Mouse (Mus musculus) midbrain, postnatal 0 days (tissue): ENCODE data around the gene Cep250. TPM values are rescaled to one million over a fixed set of nuclear protein-coding genes. Genes with fewer than 3 reads are reported as not detected.

ENCODE experiments used
- ATAC-seq: fragments of 200-750 bp; cut with Nextera tagmentation; 2 replicates; pipeline ENCODE4 v1.8.0; 2017; ENCODE audit warnings: moderate number of reproducible peaks, mild to moderate bottlenecking, moderate TSS enrichment, moderate library complexity; ENCODE audit not compliant: low FRiP score
- DNase-seq: peaks from one replicate; pipeline ENCODE4 v3.0.0-alpha.2; 2015; ENCODE audit warnings: low spot score
- H3K27ac ChIP-seq: fragments of 300-500 bp; sonication (generic); 2 replicates; pipeline ENCODE4 v1.5.1; 2014; ENCODE audit warnings: low read depth, mild to moderate bottlenecking, low read length, mixed read lengths
- H3K27me3 ChIP-seq: fragments of 300-500 bp; sonication (generic); 2 replicates; pipeline ENCODE4 v1.6.1; 2014; ENCODE audit warnings: low read length, control low read depth, mixed read lengths; ENCODE audit not compliant: insufficient read depth
- H3K36me3 ChIP-seq: fragments of 300-500 bp; sonication (generic); 2 replicates; pipeline ENCODE4 v1.6.1; 2014; ENCODE audit warnings: low read length, control low read depth, mixed read lengths; ENCODE audit not compliant: insufficient read depth
- H3K4me1 ChIP-seq: fragments of 300-500 bp; sonication (generic); 2 replicates; pipeline ENCODE4 v1.6.1; 2014; ENCODE audit warnings: mild to moderate bottlenecking, control low read depth, antibody characterized with exemption, low read length, mixed read lengths; ENCODE audit not compliant: insufficient read depth
- H3K4me2 ChIP-seq: fragments of 300-500 bp; sonication (generic); 2 replicates; pipeline ENCODE4 v1.6.1; 2014; ENCODE audit warnings: low read depth, mild to moderate bottlenecking, low read length, mixed read lengths; ENCODE audit not compliant: poor library complexity, severe bottlenecking
- H3K4me3 ChIP-seq: fragments of 300-500 bp; sonication (generic); 2 replicates; pipeline ENCODE4 v1.5.1; 2014; ENCODE audit warnings: low read depth, mild to moderate bottlenecking, low read length, moderate library complexity
- H3K9ac ChIP-seq: fragments of 300-500 bp; sonication (generic); replicated peaks from 2 replicates; pipeline ENCODE4 v1.6.1; 2014; ENCODE audit warnings: mild to moderate bottlenecking, low read length, moderate library complexity, mixed read lengths; ENCODE audit not compliant: poor library complexity, severe bottlenecking
- H3K9me3 ChIP-seq: fragments of 300-500 bp; sonication (generic); 2 replicates; pipeline ENCODE4 v1.6.1; 2016; ENCODE audit warnings: low read length, control low read depth
- CTCF ChIP-seq: IDR thresholded peaks from 2 replicates; pipeline ENCODE4 v1.5.1; 2016; ENCODE audit warnings: antibody characterized with exemption, mild to moderate bottlenecking
- WGBS: fragments of 180-500 bp; shearing (Covaris S2); extraction: QIAGEN DNeasy Blood & Tissue Kit; methylation state at CpG from one replicate; pipeline ENCODE4 v1.1.7; 2014; 5-methylcytosine and 5-hydroxymethylcytosine counted together
- polyA plus RNA-seq: library from polyadenylated mRNA; unstranded; fragments of >200 nt; fragmentation: Nextera tagmentation; extraction: Ambion mirVana; gene quantifications from 2 replicates; pipeline ENCODE4 v1.2.1, GENCODE M21; 2015
- total RNA-seq: library from RNA; depleted of rRNA; stranded (reverse); fragments of >200 nt; gene quantifications from 2 replicates; pipeline ENCODE4 v1.2.3, GENCODE M21; 2014

Cep250 gene
- total and polyA plus RNA-seq, 2 experiments from 2014 or later = 10.1 to 14.1 TPM

DNA sequence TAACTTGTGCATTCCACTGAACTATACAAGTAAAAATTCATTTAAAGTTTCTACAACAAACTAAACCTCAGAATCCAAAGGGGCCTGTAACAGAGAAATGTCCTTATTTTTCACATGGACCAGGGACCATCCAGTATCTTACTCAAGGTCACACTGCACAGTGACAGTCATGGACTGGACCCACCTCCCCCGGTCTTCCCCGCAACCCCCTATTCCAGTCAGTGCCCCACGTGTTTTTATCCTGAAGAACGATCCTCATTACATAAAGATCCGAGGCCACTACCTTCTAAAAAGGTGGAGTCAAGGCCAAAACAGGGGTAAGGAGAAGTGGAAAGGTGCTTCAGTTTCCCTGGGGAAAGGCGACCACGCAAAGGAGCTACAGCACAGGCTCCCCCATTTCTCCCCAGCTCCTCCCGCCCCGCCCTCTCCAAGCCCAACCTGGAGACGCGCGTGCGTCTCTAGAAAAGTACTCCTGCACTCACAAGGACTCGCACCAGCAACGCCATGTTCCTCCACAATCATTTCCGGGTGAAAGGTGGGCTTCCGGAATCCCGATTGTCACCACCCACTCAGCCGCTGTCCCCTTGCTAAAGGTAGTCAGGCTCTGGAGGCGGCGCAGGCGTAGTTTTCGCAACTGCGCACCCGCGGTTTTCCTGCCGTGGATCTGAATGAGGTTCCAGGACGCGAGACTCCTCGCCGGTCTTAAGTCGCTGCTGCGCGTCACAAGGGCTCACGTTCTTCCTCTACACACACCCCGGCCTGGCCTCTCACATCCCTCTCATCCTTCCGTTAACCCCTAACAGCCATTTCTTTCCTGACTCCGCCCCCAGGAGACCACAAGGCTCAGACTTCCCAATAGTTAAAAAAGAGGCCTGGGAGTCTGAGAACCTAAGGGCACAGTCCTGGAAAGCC lies 26.5 kb upstream of the Cep250 start, which contains the start of gene Uqcc1:
Uqcc1 (minus strand) TSS at position 780 of the 912 bp plus-strand sequence.
- peak within 1 kb of the TSS; percentile 85 for H3K27ac ChIP-seq
- peak within 1 kb of the TSS; percentile 57 for H3K9ac ChIP-seq
- ATAC-seq (peak; percentile 96), DNase-seq (peak; percentile 98)
- H3K4me1 ChIP-seq = peaks cover 7% of the 10 kb centered on the region; the same call in 1 of the 2 replicates
- H3K4me2 ChIP-seq = peak within 1 kb of the TSS; percentile 59
- TF ChIP-seq CTCF = no peak
- no peaks in the 10 kb centered on the region for H3K27me3 ChIP-seq
- H3K4me3 ChIP-seq = peak within 1 kb of the TSS; percentile 51
- WGBS = under 1% methylated on average over 38 of the region's 38 CpGs
- no peaks in the 10 kb centered on the region for H3K36me3 ChIP-seq
- no peaks in the 10 kb centered on the region for H3K9me3 ChIP-seq

DNA sequence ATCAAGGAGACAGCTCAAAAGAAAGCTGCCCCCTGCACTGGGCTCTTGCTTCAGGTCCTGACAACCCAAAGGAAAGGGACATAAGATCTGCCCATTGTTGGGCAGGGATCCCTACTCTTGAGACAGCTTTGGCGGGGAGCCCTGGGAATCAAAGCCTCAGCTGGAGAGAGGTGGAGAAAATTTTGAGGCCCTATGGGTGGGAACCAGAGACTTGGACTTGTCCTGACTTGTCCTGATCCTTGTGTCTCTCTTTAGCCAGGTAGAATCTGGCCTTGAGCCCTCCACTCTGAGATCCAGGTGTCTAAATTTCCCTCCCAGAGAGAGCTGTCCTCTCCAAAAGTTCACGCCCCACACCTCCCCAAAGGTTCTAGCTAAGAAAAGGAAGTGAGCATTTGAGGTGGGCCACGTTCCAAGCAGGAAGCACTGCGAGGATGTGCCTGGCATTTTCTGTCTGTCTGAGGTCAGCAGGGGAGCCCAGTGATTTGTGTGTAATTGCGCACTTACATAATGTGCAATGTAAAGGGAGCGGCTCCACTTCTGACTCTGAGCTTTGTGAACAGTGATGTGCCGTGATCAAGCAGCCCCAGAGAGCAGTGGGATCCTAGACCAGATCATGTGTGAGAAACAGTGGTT lies 16.2 kb upstream of the Cep250 start:
- no peak overlapping the region for H3K4me2 ChIP-seq
- H3K4me3 ChIP-seq = no peak overlapping the region
- no peak for TF ChIP-seq CTCF
- H3K4me1 ChIP-seq = peaks cover 3% of the 10 kb centered on the region; the same call in 1 of the 2 replicates
- no peak for DNase-seq
- no peaks in the 10 kb centered on the region for H3K9me3 ChIP-seq
- H3K27me3 ChIP-seq = no peaks in the 10 kb centered on the region
- no peak overlapping the region for H3K9ac ChIP-seq
- no peak overlapping the region for H3K27ac ChIP-seq
- no peak for ATAC-seq
- no peaks in the 10 kb centered on the region for H3K36me3 ChIP-seq
- 78% methylated on average over 7 of the region's 7 CpGs for WGBS

DNA sequence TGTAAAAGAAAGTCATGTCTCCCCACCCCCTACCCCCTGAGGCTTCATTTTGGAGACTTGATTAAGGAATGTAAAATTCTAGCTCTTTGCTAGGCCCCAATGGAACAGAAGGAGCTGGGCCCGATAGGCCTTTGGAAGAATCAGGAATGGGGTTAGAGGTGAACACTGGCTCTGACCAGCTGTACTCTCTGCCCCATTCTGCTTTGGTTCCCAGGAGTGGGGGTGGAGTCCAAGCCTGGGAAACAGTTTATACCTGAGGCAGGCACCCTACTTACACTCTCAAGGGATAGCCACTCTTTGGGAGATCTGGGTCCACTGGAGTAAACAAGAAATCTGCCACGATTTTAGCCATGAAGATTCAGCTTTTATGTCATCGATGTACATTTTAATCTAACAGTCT lies 15.6 kb upstream of the Cep250 start, which contains the start of gene Gm15557:
Gm15557 (plus strand) TSS at position 48 of the 400 bp plus-strand sequence.
- H3K36me3 ChIP-seq = no peaks in the 10 kb centered on the region
- no peak for DNase-seq
- no peak within 1 kb of the TSS for H3K4me2 ChIP-seq
- no peak for TF ChIP-seq CTCF
- H3K4me1 ChIP-seq = peaks cover 3% of the 10 kb centered on the region; the same call in 1 of the 2 replicates
- H3K9ac ChIP-seq = no peak within 1 kb of the TSS
- no peaks in the 10 kb centered on the region for H3K9me3 ChIP-seq
- no peak for ATAC-seq
- no peak within 1 kb of the TSS for H3K4me3 ChIP-seq
- no peak within 1 kb of the TSS for H3K27ac ChIP-seq
- H3K27me3 ChIP-seq = no peaks in the 10 kb centered on the region
- WGBS = 88% methylated on average over 3 of the region's 3 CpGs

DNA sequence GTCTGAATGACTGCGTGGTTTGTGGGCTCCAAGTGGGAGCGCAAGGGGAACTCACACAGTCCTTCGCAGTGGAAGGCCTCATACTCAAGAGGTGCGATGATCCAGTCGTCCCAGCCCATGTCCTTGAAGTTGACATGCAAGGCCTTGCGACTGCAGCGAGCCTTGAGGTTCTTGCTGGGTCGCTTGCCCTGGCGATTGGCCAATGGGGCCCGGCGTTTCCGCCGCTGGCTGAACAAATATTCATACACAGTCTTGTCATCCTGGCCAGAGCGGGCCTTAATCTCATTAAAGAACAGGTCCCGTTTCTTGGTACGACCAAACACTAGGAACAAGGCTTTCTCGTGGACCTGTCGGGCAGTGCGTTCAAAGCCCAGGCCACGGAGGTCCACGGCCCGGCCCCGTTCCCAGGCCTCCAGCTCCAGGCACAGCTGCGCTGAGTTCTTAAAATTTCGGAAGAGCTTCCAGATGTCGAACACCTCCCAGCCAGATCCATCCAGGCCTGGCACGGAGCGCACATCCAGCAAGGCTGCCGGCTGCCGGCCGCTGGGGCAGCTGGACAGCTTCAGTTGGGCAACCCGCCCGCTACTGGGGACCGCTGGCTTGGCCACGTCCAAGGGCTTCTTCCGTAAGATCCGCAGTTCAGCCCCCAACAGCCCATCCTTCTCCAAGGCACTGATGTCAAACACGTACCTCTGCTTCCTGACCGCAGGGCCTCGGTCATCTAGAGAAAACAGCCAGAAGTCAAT lies 14.4 kb upstream of the Cep250 start:
- no peak for TF ChIP-seq CTCF
- H3K9me3 ChIP-seq = no peaks in the 10 kb centered on the region
- H3K4me1 ChIP-seq = peaks cover 3% of the 10 kb centered on the region; the same call in 1 of the 2 replicates
- no peaks in the 10 kb centered on the region for H3K27me3 ChIP-seq
- no peak overlapping the region for H3K4me3 ChIP-seq
- no peaks in the 10 kb centered on the region for H3K36me3 ChIP-seq
- H3K4me2 ChIP-seq = no peak overlapping the region
- no peak overlapping the region for H3K9ac ChIP-seq
- ATAC-seq = no peak
- no peak overlapping the region for H3K27ac ChIP-seq
- WGBS = 90% methylated on average over 40 of the region's 40 CpGs
- DNase-seq = no peak

DNA sequence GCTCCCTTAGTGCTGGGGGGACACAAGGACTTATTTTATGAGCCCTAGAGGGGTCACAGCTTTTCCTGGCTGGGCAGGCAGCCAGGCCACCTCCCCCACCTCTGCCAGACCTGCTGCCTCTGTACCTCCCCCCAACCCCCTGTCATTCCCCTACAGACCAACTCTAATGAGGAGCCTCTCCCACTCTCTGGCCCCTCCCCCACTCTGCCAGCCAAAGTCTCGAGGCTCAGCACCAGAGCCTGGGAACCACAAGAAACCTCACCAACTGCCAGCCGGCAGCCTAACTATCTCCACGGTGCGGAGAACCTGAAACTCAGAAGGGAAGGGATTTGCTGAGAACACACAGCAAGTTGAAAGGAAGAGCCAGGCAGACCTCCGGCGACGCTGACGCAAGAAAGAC lies 12.8 kb upstream of the Cep250 start:
- Histone ChIP-seq H3K4me1 (peaks cover 3% of the 10 kb centered on the region; the same call in 1 of the 2 replicates), H3K27me3 (no peaks in the 10 kb centered on the region), H3K9ac (no peak overlapping the region), H3K27ac (no peak overlapping the region), H3K4me2 (peak overlapping the region; percentile 20; the same call in 1 of the 2 replicates), H3K36me3 (no peaks in the 10 kb centered on the region), H3K9me3 (no peaks in the 10 kb centered on the region), H3K4me3 (no peak overlapping the region)
- WGBS = 2% methylated on average over 8 of the region's 8 CpGs
- no peak for TF ChIP-seq CTCF
- ATAC-seq = no peak
- no peak for DNase-seq
